Mouse (Mus musculus): ENCODE results near the gene Slc25a11. TPM values are rescaled to one million over a fixed set of nuclear protein-coding genes. Genes with fewer than 3 reads are reported as not detected.

Gene Slc25a11
- total RNA-seq, 2 experiments from 2014 or later, result 120 to 125 TPM

GRCm38 (mm10) chr11:70669582-70670345 lies 22.5 kb upstream of the Slc25a11 start:
- DNase-seq (ENCODE audit: low spot score in 2 of 2), result peak; percentile 72
- intact Hi-C loops (cut with DNase I), result loop anchor here (2.0 kb wide), 1 partner anchor 15 kb away; the partner anchor contains the start of gene Pfn1

GRCm38 (mm10) chr11:70668771-70669505 lies 21.7 kb upstream of the Slc25a11 start, which contains the start of gene Spag7:
TSS of gene Spag7 (minus strand) at chr11:70669416.
- peak; percentile 98 to 99 for DNase-seq (ENCODE audit: low spot score in 2 of 2)
- intact Hi-C loops (cut with DNase I), result loop anchor here (2.0 kb wide), 1 partner anchor 14 kb away; the partner anchor contains the start of gene Pfn1

- no peak for DNase-seq (ENCODE audit: low spot score in 2 of 2)
- intact Hi-C loops (cut with DNase I), result loop anchor here (2.0 kb wide), 1 partner anchor 14 kb away; the partner anchor contains the start of gene Pfn1
These were observed 21.1 kb upstream of the Slc25a11 start for GRCm38 (mm10) chr11:70668335-70668770.

- intact Hi-C loops (cut with DNase I), result loop anchor here (2.0 kb wide), 1 partner anchor 13 kb away; the partner anchor contains the start of gene Pfn1
- no peak for DNase-seq (ENCODE audit: low spot score in 2 of 2)
These were observed 20.2 kb upstream of the Slc25a11 start for GRCm38 (mm10) chr11:70667271-70668150.

GRCm38 (mm10) chr11:70666687-70667086 lies 19.4 kb upstream of the Slc25a11 start:
- DNase-seq (ENCODE audit: low spot score in 2 of 2), result no peak
- intact Hi-C loops (cut with DNase I), result no loop called here

- intact Hi-C loops (cut with DNase I), result no loop called here
- DNase-seq (ENCODE audit: low spot score in 2 of 2), result no peak
These were observed 17.5 kb upstream of the Slc25a11 start for GRCm38 (mm10) chr11:70664741-70665140.

- intact Hi-C loops (cut with DNase I), result no loop called here
- DNase-seq (ENCODE audit: low spot score in 2 of 2), result no peak
These were observed 16.7 kb upstream of the Slc25a11 start for GRCm38 (mm10) chr11:70663957-70664356.

- intact Hi-C loops (cut with DNase I), result no loop called here
These were observed 15.8 kb upstream of the Slc25a11 start for GRCm38 (mm10) chr11:70663101-70663500.

GRCm38 (mm10) chr11:70660571-70660970 lies 13.3 kb upstream of the Slc25a11 start:
- intact Hi-C loops (cut with DNase I), result no loop called here
- no peak for DNase-seq (ENCODE audit: low spot score in 2 of 2)

More at GRCm38 (mm10) chr11:70663101-70663500, 15.8 kb upstream of the Slc25a11 start:
- no peak for DNase-seq (ENCODE audit: low spot score in 2 of 2)

GRCm38 (mm10) chr11:70658942-70659341 lies 11.7 kb upstream of the Slc25a11 start:
- DNase-seq (ENCODE audit: low spot score in 2 of 2), result no peak
- intact Hi-C loops (cut with DNase I), result no loop called here

- no peak for DNase-seq (ENCODE audit: low spot score in 2 of 2)
- intact Hi-C loops (cut with DNase I), result no loop called here
These were observed 11.2 kb upstream of the Slc25a11 start for GRCm38 (mm10) chr11:70658521-70658920.

- intact Hi-C loops (cut with DNase I), result no loop called here
- DNase-seq (ENCODE audit: low spot score in 2 of 2), result no peak
These were observed 10.7 kb upstream of the Slc25a11 start for GRCm38 (mm10) chr11:70657991-70658390.

- intact Hi-C loops (cut with DNase I), result no loop called here
- DNase-seq (ENCODE audit: low spot score in 2 of 2), result no peak
These were observed 10.3 kb upstream of the Slc25a11 start for GRCm38 (mm10) chr11:70657573-70657972.

- DNase-seq (ENCODE audit: low spot score in 2 of 2), result no peak
- intact Hi-C loops (cut with DNase I), result no loop called here
These were observed 9.7 kb upstream of the Slc25a11 start, which contains the start of gene Eno3 for GRCm38 (mm10) chr11:70656964-70657363. TSS of gene Eno3 (plus strand) at chr11:70657202.

- DNase-seq (ENCODE audit: low spot score in 2 of 2), result no peak
- intact Hi-C loops (cut with DNase I), result no loop called here
These were observed 9.2 kb upstream of the Slc25a11 start for GRCm38 (mm10) chr11:70656456-70656927.

GRCm38 (mm10) chr11:70655571-70656455 lies 8.5 kb upstream of the Slc25a11 start:
- no peak for DNase-seq (ENCODE audit: low spot score in 2 of 2)

GRCm38 (mm10) chr11:70654923-70655570 lies 7.8 kb upstream of the Slc25a11 start:
- intact Hi-C loops (cut with DNase I), result loop anchor here (2.0 kb wide), 1 partner anchor 14 kb away; the partner anchor contains the start of gene Spag7

More at GRCm38 (mm10) chr11:70655571-70656455, 8.5 kb upstream of the Slc25a11 start:
- intact Hi-C loops (cut with DNase I), result loop anchor here (2.0 kb wide), 1 partner anchor 13 kb away; the partner anchor contains the start of gene Spag7

More at GRCm38 (mm10) chr11:70654923-70655570, 7.8 kb upstream of the Slc25a11 start:
- peak; percentile 56 to 76 for DNase-seq (ENCODE audit: low spot score in 2 of 2)

Data from left cerebral cortex, postnatal 14 days (tissue).